Mouse (Mus musculus) heart, postnatal 0 days (tissue): ENCODE results near the gene Gm28038. TPM values are rescaled to one million over a fixed set of nuclear protein-coding genes. Genes with fewer than 3 reads are reported as not detected.

Experiments
- ATAC-seq: fragments of 200-750 bp; cut with Nextera tagmentation; 2 replicates; pipeline ENCODE4 v1.8.0; 2017; ENCODE audit warnings: low read depth, moderate number of reproducible peaks, moderate library complexity; ENCODE audit not compliant: insufficient read depth
- DNase-seq: peaks from one replicate; pipeline ENCODE4 v3.0.0-alpha.2; 2016; ENCODE audit warnings: low spot score
- H3K27ac ChIP-seq: fragments of 300-500 bp; sonication (generic); 2 replicates; pipeline ENCODE4 v1.5.1; 2014; ENCODE audit warnings: low read depth, mild to moderate bottlenecking
- H3K27me3 ChIP-seq: fragments of 300-500 bp; sonication (generic); 2 replicates; pipeline ENCODE4 v1.6.1; 2014; ENCODE audit warnings: low read length, mixed read lengths; ENCODE audit not compliant: control insufficient read depth, insufficient read depth
- H3K36me3 ChIP-seq: fragments of 300-500 bp; sonication (generic); replicated peaks from 2 replicates; pipeline ENCODE4 v1.6.1; 2014; ENCODE audit warnings: low read length, mixed read lengths; ENCODE audit not compliant: control insufficient read depth, insufficient read depth
- H3K4me1 ChIP-seq: fragments of 300-500 bp; sonication (generic); 2 replicates; pipeline ENCODE4 v1.6.1; 2014; ENCODE audit warnings: antibody characterized with exemption; ENCODE audit not compliant: control insufficient read depth, insufficient read depth
- H3K4me2 ChIP-seq: fragments of 300-500 bp; sonication (generic); 2 replicates; pipeline ENCODE4 v1.6.1; 2014; ENCODE audit warnings: low read depth, mild to moderate bottlenecking, low read length, moderate library complexity
- H3K4me3 ChIP-seq: fragments of 300-500 bp; sonication (generic); 2 replicates; pipeline ENCODE4 v1.5.1; 2014; ENCODE audit warnings: low read depth, low read length
- H3K9ac ChIP-seq: fragments of 300-500 bp; sonication (generic); replicated peaks from 2 replicates; pipeline ENCODE4 v1.6.1; 2014; ENCODE audit warnings: low read depth, low read length, mixed read lengths
- H3K9me3 ChIP-seq: fragments of 300-500 bp; sonication (generic); replicated peaks from 2 replicates; pipeline ENCODE4 v1.6.1; 2016; ENCODE audit warnings: low read length; ENCODE audit not compliant: control insufficient read depth
- CTCF ChIP-seq: IDR thresholded peaks from 2 replicates; pipeline ENCODE4 v1.5.1; 2016; ENCODE audit warnings: antibody characterized with exemption, control low read depth, low read depth
- EP300 ChIP-seq: IDR thresholded peaks from 2 replicates; pipeline ENCODE4 v1.6.1; 2016; ENCODE audit warnings: antibody characterized with exemption, low read depth
- WGBS: fragments of 180-500 bp; shearing (Covaris S2); extraction: QIAGEN DNeasy Blood & Tissue Kit; methylation state at CpG from one replicate; pipeline ENCODE4 v1.1.7; 2014; 5-methylcytosine and 5-hydroxymethylcytosine counted together
- polyA plus RNA-seq: library from polyadenylated mRNA; unstranded; fragments of >200 nt; fragmentation: Nextera tagmentation; extraction: Ambion mirVana; gene quantifications from 2 replicates; pipeline ENCODE4 v1.2.1, GENCODE M21; 2015
- total RNA-seq: library from RNA; depleted of rRNA; stranded (reverse); fragments of >200 nt; gene quantifications from 2 replicates; pipeline ENCODE4 v1.2.3, GENCODE M21; 2014; ENCODE audit warnings: low replicate concordance

The Gm28038 gene
- total and polyA plus RNA-seq, 2 experiments from 2014 or later, result not detected

- WGBS, result 86% methylated on average over 7 of the region's 7 CpGs
- no peak for ATAC-seq
- Histone ChIP-seq H3K36me3 (peaks cover 90% of the 10 kb centered on the region), H3K9me3 (no peaks in the 10 kb centered on the region), H3K4me3 (no peak overlapping the region), H3K4me2 (no peak overlapping the region), H3K9ac (no peak overlapping the region), H3K4me1 (no peaks in the 10 kb centered on the region), H3K27me3 (no peaks in the 10 kb centered on the region), H3K27ac (no peak overlapping the region)
- TF ChIP-seq CTCF, result no peak
- TF ChIP-seq EP300, result no peak
- no peak for DNase-seq
Measured at GRCm38 (mm10) chr2:30323111-30323510, 42.3 kb downstream of the Gm28038 start.

- ATAC-seq, result no peak
- no peak overlapping the region for H3K4me2 ChIP-seq
- no peaks in the 10 kb centered on the region for H3K4me1 ChIP-seq
- no peak for DNase-seq
- H3K4me3 ChIP-seq, result no peak overlapping the region
- H3K9ac ChIP-seq, result no peak overlapping the region
- H3K36me3 ChIP-seq, result peaks cover 93% of the 10 kb centered on the region
- no peaks in the 10 kb centered on the region for H3K27me3 ChIP-seq
- H3K9me3 ChIP-seq, result no peaks in the 10 kb centered on the region
- 87% methylated on average over 5 of the region's 5 CpGs for WGBS
- H3K27ac ChIP-seq, result no peak overlapping the region
- TF ChIP-seq CTCF (no peak), EP300 (no peak)
Measured at GRCm38 (mm10) chr2:30325296-30325695, 44.5 kb downstream of the Gm28038 start.

- TF ChIP-seq EP300, result no peak
- TF ChIP-seq CTCF, result no peak
- Histone ChIP-seq H3K27ac (no peak overlapping the region), H3K4me2 (no peak overlapping the region), H3K27me3 (no peaks in the 10 kb centered on the region), H3K4me3 (no peak overlapping the region), H3K36me3 (peaks cover 95% of the 10 kb centered on the region), H3K9ac (no peak overlapping the region), H3K4me1 (no peaks in the 10 kb centered on the region), H3K9me3 (no peaks in the 10 kb centered on the region)
- 86% methylated on average over 7 of the region's 7 CpGs for WGBS
- no peak for DNase-seq
- no peak for ATAC-seq
Measured at GRCm38 (mm10) chr2:30327276-30327675, 46.4 kb downstream of the Gm28038 start.

GRCm38 (mm10) chr2:30328791-30329190 is 47.9 kb downstream of the Gm28038 start:
- DNase-seq (no peak), ATAC-seq (no peak)
- TF ChIP-seq CTCF (no peak), EP300 (no peak)
- WGBS, result 73% methylated on average over 3 of the region's 3 CpGs
- no peaks in the 10 kb centered on the region for H3K4me1 ChIP-seq
- no peak overlapping the region for H3K4me2 ChIP-seq
- H3K9ac ChIP-seq, result no peak overlapping the region
- H3K4me3 ChIP-seq, result no peak overlapping the region
- peaks cover 95% of the 10 kb centered on the region for H3K36me3 ChIP-seq
- H3K27ac ChIP-seq, result no peak overlapping the region
- no peaks in the 10 kb centered on the region for H3K27me3 ChIP-seq
- no peaks in the 10 kb centered on the region for H3K9me3 ChIP-seq

- H3K36me3 ChIP-seq, result peaks cover 88% of the 10 kb centered on the region
- no peak overlapping the region for H3K9ac ChIP-seq
- no peaks in the 10 kb centered on the region for H3K4me1 ChIP-seq
- ATAC-seq, result no peak
- WGBS, result 98% methylated on average over 2 of the region's 2 CpGs
- H3K27ac ChIP-seq, result no peak overlapping the region
- no peak for DNase-seq
- no peaks in the 10 kb centered on the region for H3K27me3 ChIP-seq
- no peak for TF ChIP-seq CTCF
- no peak for TF ChIP-seq EP300
- H3K9me3 ChIP-seq, result no peaks in the 10 kb centered on the region
- no peak overlapping the region for H3K4me2 ChIP-seq
- no peak overlapping the region for H3K4me3 ChIP-seq
Measured at GRCm38 (mm10) chr2:30335324-30335723, 54.5 kb downstream of the Gm28038 start.

GRCm38 (mm10) chr2:30336174-30336915 is 55.5 kb downstream of the Gm28038 start:
- Histone ChIP-seq H3K36me3 (peaks cover 86% of the 10 kb centered on the region), H3K27me3 (no peaks in the 10 kb centered on the region)

More at GRCm38 (mm10) chr2:30336174-30336915, 55.5 kb downstream of the Gm28038 start:
- Histone ChIP-seq H3K4me3 (no peak overlapping the region), H3K9ac (no peak overlapping the region), H3K9me3 (no peaks in the 10 kb centered on the region), H3K4me2 (no peak overlapping the region), H3K27ac (no peak overlapping the region), H3K4me1 (no peaks in the 10 kb centered on the region)
- ATAC-seq (no peak), DNase-seq (no peak)
- TF ChIP-seq EP300 (no peak), CTCF (no peak)
- WGBS, result 81% methylated on average over 16 of the region's 16 CpGs
